Mouse (Mus musculus): ENCODE results near the gene Gas2l1.

DNA sequence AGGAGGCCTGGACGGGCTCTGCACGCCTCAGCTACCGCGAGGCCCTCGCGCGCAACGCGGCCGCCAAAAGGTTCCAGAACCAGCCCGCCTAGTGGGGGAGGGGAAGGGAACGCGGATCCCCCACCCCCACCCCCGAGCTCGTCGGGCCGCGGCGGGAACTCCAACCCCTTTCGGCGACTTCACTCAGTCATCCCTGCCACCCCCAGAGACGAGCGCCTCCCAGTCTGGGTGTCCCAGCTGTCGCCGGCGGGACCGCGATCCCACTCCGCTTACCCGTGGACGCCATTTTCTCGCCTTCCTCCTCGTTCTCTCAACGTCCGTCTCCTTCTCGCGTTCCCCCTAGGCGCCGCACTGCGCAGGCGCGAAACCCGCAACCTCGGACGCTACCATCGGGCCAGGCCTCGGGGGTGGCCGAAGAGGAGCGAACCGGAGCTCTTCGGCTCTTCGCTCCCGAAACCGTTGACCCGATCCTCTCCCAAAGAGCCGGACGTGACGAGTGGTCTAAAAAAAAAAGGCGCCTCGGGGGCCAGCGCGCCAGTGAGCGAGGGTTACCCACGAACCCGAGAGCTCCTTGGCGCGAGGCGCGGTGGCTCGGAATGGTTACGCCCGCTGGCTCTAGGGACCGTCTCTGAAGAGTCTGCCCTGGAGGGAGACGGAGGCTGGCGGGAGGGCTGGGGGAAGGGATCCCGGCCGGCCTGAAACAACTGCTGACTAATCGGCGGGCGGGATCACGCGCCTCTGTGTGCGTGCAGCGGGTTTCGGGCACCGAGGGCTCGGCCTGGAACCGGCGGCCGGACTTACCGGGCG lies 33.8 kb upstream of the Gas2l1 start, which contains the start of the genes Rhbdd3 and Ewsr1:
- TF ChIP-seq CTCF (IDR thresholded peaks at IDR 0.05; ENCODE audit: low read depth) (0 out of 2 replicates have a peak, but pooled peaks have one; percentile 14), EP300 (IDR thresholded peaks at IDR 0.05; ENCODE audit: low read depth) (peak; percentile 9; the same call in 1 of the 2 replicates)
